Mouse (Mus musculus): Measurements from ENCODE around the gene Wdr20.

- TF ChIP-seq CTCF (IDR thresholded peaks at IDR 0.05; ENCODE audit: control insufficient read depth, insufficient read depth, insufficient read length) (no peak), MAX (IDR thresholded peaks at IDR 0.05) (no peak), USF1 (IDR thresholded peaks at IDR 0.05; ENCODE audit: low read depth) (no peak), MYOD1 (IDR thresholded peaks at IDR 0.05; ENCODE audit: control insufficient read depth, insufficient read length, low read depth) (no peak)
Observed at GRCm38 (mm10) chr12:110819367-110819766, 81.6 kb downstream of the Wdr20 start.

All from C2C12 (cell line).